Mouse (Mus musculus): ENCODE results near the gene Hist3h2ba. TPM values are rescaled to one million over a fixed set of nuclear protein-coding genes. Genes with fewer than 3 reads are reported as not detected.

Gene Hist3h2ba
- total RNA-seq, 1 experiment, result 141 TPM

- no peak within 1 kb of the TSS for H3K9ac ChIP-seq (ENCODE audit: insufficient read depth, low read depth, low read length, poor library complexity, severe bottlenecking)
- in situ Hi-C loops (cut with MboI; ENCODE audit: low sequenced_read_pairs in 2 of 2, unreplicated experiment in 2 of 2), result no loop called here
- no peak for TF ChIP-seq ZC3H11A (IDR thresholded peaks at IDR 0.05; ENCODE audit: borderline replicate concordance, low read depth, low read length)
- TF ChIP-seq MAFK (IDR thresholded peaks at IDR 0.05; ENCODE audit: insufficient read depth, low read depth, low read length), result no peak
- TF ChIP-seq HCFC1 (IDR thresholded peaks at IDR 0.05; ENCODE audit: borderline replicate concordance, insufficient read depth, low read length), result no peak
- no peak for TF ChIP-seq CHD2 (IDR thresholded peaks at IDR 0.05; ENCODE audit: low read depth, low read length)
- no peak for TF ChIP-seq ZNF384 (IDR thresholded peaks at IDR 0.05; ENCODE audit: low read depth, low read length)
Observed at GRCm38 (mm10) chr11:58917745-58918366, 30.9 kb upstream of the Hist3h2ba start, which contains the start of gene Btnl10. Btnl10 (plus strand) TSS chr11:58917908.

GRCm38 (mm10) chr11:58918759-58919158, 30.0 kb upstream of the Hist3h2ba start:
- Histone ChIP-seq H3K9me3 (ENCODE audit: control insufficient read depth, insufficient read depth, low read depth, low read length) (no peaks in the 10 kb centered on the region), H3K36me3 (ENCODE audit: control insufficient read depth, insufficient read depth, low read length, poor library complexity, severe bottlenecking) (no peaks in the 10 kb centered on the region), H3K27ac (ENCODE audit: insufficient read depth, low read depth, low read length, poor library complexity, severe bottlenecking) (no peak overlapping the region), H3K4me1 (ENCODE audit: control insufficient read depth in 2 of 2, insufficient read depth in 2 of 2, low read length in 2 of 2, poor library complexity in 1 of 2) (no peaks in the 10 kb centered on the region), H3K9ac (ENCODE audit: insufficient read depth, low read depth, low read length, poor library complexity, severe bottlenecking) (no peak overlapping the region), H3K4me3 (ENCODE audit: insufficient read depth in 1 of 2, low read depth in 1 of 2, low read length in 2 of 2, poor library complexity in 1 of 2, severe bottlenecking in 1 of 2) (no peak overlapping the region)
- in situ Hi-C loops (cut with MboI; ENCODE audit: low sequenced_read_pairs in 2 of 2, unreplicated experiment in 2 of 2), result no loop called here
- DNase-seq (ENCODE audit: low read depth, low spot score), result no peak
- TF ChIP-seq ZC3H11A (IDR thresholded peaks at IDR 0.05; ENCODE audit: borderline replicate concordance, low read depth, low read length) (no peak), CHD2 (IDR thresholded peaks at IDR 0.05; ENCODE audit: low read depth, low read length) (no peak), HCFC1 (IDR thresholded peaks at IDR 0.05; ENCODE audit: borderline replicate concordance, insufficient read depth, low read length) (no peak), ZNF384 (IDR thresholded peaks at IDR 0.05; ENCODE audit: low read depth, low read length) (no peak), MAFK (IDR thresholded peaks at IDR 0.05; ENCODE audit: insufficient read depth, low read depth, low read length) (no peak)

More at GRCm38 (mm10) chr11:58917745-58918366, 30.9 kb upstream of the Hist3h2ba start, which contains the start of gene Btnl10:
- H3K36me3 ChIP-seq (ENCODE audit: control insufficient read depth, insufficient read depth, low read length, poor library complexity, severe bottlenecking), result no peaks in the 10 kb centered on the region
- H3K4me3 ChIP-seq (ENCODE audit: insufficient read depth in 1 of 2, low read depth in 1 of 2, low read length in 2 of 2, poor library complexity in 1 of 2, severe bottlenecking in 1 of 2), result no peak within 1 kb of the TSS
- DNase-seq (ENCODE audit: low read depth, low spot score), result no peak
- no peak within 1 kb of the TSS for H3K27ac ChIP-seq (ENCODE audit: insufficient read depth, low read depth, low read length, poor library complexity, severe bottlenecking)
- no peaks in the 10 kb centered on the region for H3K4me1 ChIP-seq (ENCODE audit: control insufficient read depth in 2 of 2, insufficient read depth in 2 of 2, low read length in 2 of 2, poor library complexity in 1 of 2)
- H3K9me3 ChIP-seq (ENCODE audit: control insufficient read depth, insufficient read depth, low read depth, low read length), result no peaks in the 10 kb centered on the region

- no peaks in the 10 kb centered on the region for H3K9me3 ChIP-seq (ENCODE audit: control insufficient read depth, insufficient read depth, low read depth, low read length)
- no peak overlapping the region for H3K9ac ChIP-seq (ENCODE audit: insufficient read depth, low read depth, low read length, poor library complexity, severe bottlenecking)
- no peak overlapping the region for H3K4me3 ChIP-seq (ENCODE audit: insufficient read depth in 1 of 2, low read depth in 1 of 2, low read length in 2 of 2, poor library complexity in 1 of 2, severe bottlenecking in 1 of 2)
- H3K4me1 ChIP-seq (ENCODE audit: control insufficient read depth in 2 of 2, insufficient read depth in 2 of 2, low read length in 2 of 2, poor library complexity in 1 of 2), result no peaks in the 10 kb centered on the region
- DNase-seq (ENCODE audit: low read depth, low spot score), result no peak
- H3K36me3 ChIP-seq (ENCODE audit: control insufficient read depth, insufficient read depth, low read length, poor library complexity, severe bottlenecking), result no peaks in the 10 kb centered on the region
- TF ChIP-seq HCFC1 (IDR thresholded peaks at IDR 0.05; ENCODE audit: borderline replicate concordance, insufficient read depth, low read length) (no peak), ZNF384 (IDR thresholded peaks at IDR 0.05; ENCODE audit: low read depth, low read length) (no peak), ZC3H11A (IDR thresholded peaks at IDR 0.05; ENCODE audit: borderline replicate concordance, low read depth, low read length) (no peak), MAFK (IDR thresholded peaks at IDR 0.05; ENCODE audit: insufficient read depth, low read depth, low read length) (no peak), CHD2 (IDR thresholded peaks at IDR 0.05; ENCODE audit: low read depth, low read length) (no peak)
- in situ Hi-C loops (cut with MboI; ENCODE audit: low sequenced_read_pairs in 2 of 2, unreplicated experiment in 2 of 2), result no loop called here
- no peak overlapping the region for H3K27ac ChIP-seq (ENCODE audit: insufficient read depth, low read depth, low read length, poor library complexity, severe bottlenecking)
Observed at GRCm38 (mm10) chr11:58922420-58922819, 26.3 kb upstream of the Hist3h2ba start.

GRCm38 (mm10) chr11:58926651-58927050, 22.1 kb upstream of the Hist3h2ba start:
- no peak for DNase-seq (ENCODE audit: low read depth, low spot score)
- H3K4me1 ChIP-seq (ENCODE audit: control insufficient read depth in 2 of 2, insufficient read depth in 2 of 2, low read length in 2 of 2, poor library complexity in 1 of 2), result peaks cover 0 to 8% of the 10 kb centered on the region in 2 experiments; a peak in 1 of 4 replicates
- TF ChIP-seq ZC3H11A (IDR thresholded peaks at IDR 0.05; ENCODE audit: borderline replicate concordance, low read depth, low read length), result no peak
- no peak for TF ChIP-seq MAFK (IDR thresholded peaks at IDR 0.05; ENCODE audit: insufficient read depth, low read depth, low read length)
- no peak for TF ChIP-seq CHD2 (IDR thresholded peaks at IDR 0.05; ENCODE audit: low read depth, low read length)
- TF ChIP-seq HCFC1 (IDR thresholded peaks at IDR 0.05; ENCODE audit: borderline replicate concordance, insufficient read depth, low read length), result no peak
- no peak for TF ChIP-seq ZNF384 (IDR thresholded peaks at IDR 0.05; ENCODE audit: low read depth, low read length)
- H3K4me3 ChIP-seq (ENCODE audit: insufficient read depth in 1 of 2, low read depth in 1 of 2, low read length in 2 of 2, poor library complexity in 1 of 2, severe bottlenecking in 1 of 2), result no peak overlapping the region
- in situ Hi-C loops (cut with MboI; ENCODE audit: low sequenced_read_pairs in 2 of 2, unreplicated experiment in 2 of 2), result no loop called here
- H3K36me3 ChIP-seq (ENCODE audit: control insufficient read depth, insufficient read depth, low read length, poor library complexity, severe bottlenecking), result peaks cover 3% of the 10 kb centered on the region; the same call in 1 of the 2 replicates
- no peaks in the 10 kb centered on the region for H3K9me3 ChIP-seq (ENCODE audit: control insufficient read depth, insufficient read depth, low read depth, low read length)
- no peak overlapping the region for H3K27ac ChIP-seq (ENCODE audit: insufficient read depth, low read depth, low read length, poor library complexity, severe bottlenecking)
- H3K9ac ChIP-seq (ENCODE audit: insufficient read depth, low read depth, low read length, poor library complexity, severe bottlenecking), result no peak overlapping the region
